Mouse (Mus musculus) lung, postnatal 36 days (tissue): ENCODE results near the gene Prpf38b.

Experiments used
- DNase-seq: peaks from one replicate; pipeline ENCODE4 v3.0.0; 2022; ENCODE audit warnings: mixed read lengths

Prpf38b gene

GRCm38 (mm10) chr3:108911548-108912413 is at the start of gene Prpf38b:
Gene Prpf38b (minus strand): TSS chr3:108911727.
- peak; percentile 98 for DNase-seq

GRCm38 (mm10) chr3:108961226-108961625 is 49.7 kb upstream of the Prpf38b start:
- DNase-seq = peak; percentile 40

- peak; percentile 31 for DNase-seq
These were observed 48.3 kb upstream of the Prpf38b start for GRCm38 (mm10) chr3:108959680-108960295.

GRCm38 (mm10) chr3:108957976-108958375 is 46.4 kb upstream of the Prpf38b start:
- no peak for DNase-seq

- DNase-seq = no peak
These were observed 29.5 kb upstream of the Prpf38b start for GRCm38 (mm10) chr3:108940996-108941395.

- DNase-seq = no peak
These were observed 28.6 kb upstream of the Prpf38b start, which contains the start of gene Gm9857 for GRCm38 (mm10) chr3:108940001-108940633. Gene Gm9857 (minus strand): TSS chr3:108940445.

- no peak for DNase-seq
These were observed 28.0 kb upstream of the Prpf38b start, which contains the start of gene Henmt1 for GRCm38 (mm10) chr3:108939573-108939972. Gene Henmt1 (plus strand): TSS chr3:108939873.

GRCm38 (mm10) chr3:108938691-108939090 is 27.2 kb upstream of the Prpf38b start:
- no peak for DNase-seq

GRCm38 (mm10) chr3:108933557-108933956 is 22.0 kb upstream of the Prpf38b start:
- DNase-seq = no peak

GRCm38 (mm10) chr3:108926308-108926707 is 14.8 kb upstream of the Prpf38b start:
- no peak for DNase-seq

- no peak for DNase-seq
These were observed 14.2 kb upstream of the Prpf38b start for GRCm38 (mm10) chr3:108925677-108926076.

GRCm38 (mm10) chr3:108921822-108922221 is 10.3 kb upstream of the Prpf38b start:
- no peak for DNase-seq

- no peak for DNase-seq
These were observed 9.0 kb upstream of the Prpf38b start for GRCm38 (mm10) chr3:108920442-108921070.

- DNase-seq = no peak
These were observed 7.3 kb upstream of the Prpf38b start for GRCm38 (mm10) chr3:108918852-108919251.

- DNase-seq = no peak
These were observed 6.5 kb upstream of the Prpf38b start for GRCm38 (mm10) chr3:108917986-108918385.

- no peak for DNase-seq
These were observed 5.3 kb upstream of the Prpf38b start for GRCm38 (mm10) chr3:108916857-108917256.

- DNase-seq = no peak
These were observed 4.5 kb upstream of the Prpf38b start for GRCm38 (mm10) chr3:108915999-108916398.

GRCm38 (mm10) chr3:108911081-108911547 is 413 bp downstream of the Prpf38b start:
- DNase-seq = peak; percentile 79

- DNase-seq = no peak
These were observed 1.0 kb downstream of the Prpf38b start for GRCm38 (mm10) chr3:108910303-108911080.

GRCm38 (mm10) chr3:108902934-108903333 is 8.6 kb downstream of the Prpf38b start:
- DNase-seq = no peak

GRCm38 (mm10) chr3:108902038-108902437 is 9.5 kb downstream of the Prpf38b start:
- peak; percentile 58 for DNase-seq

GRCm38 (mm10) chr3:108900681-108901080 is 10.8 kb downstream of the Prpf38b start:
- DNase-seq = no peak
